Mouse (Mus musculus): ENCODE data around the gene Insl3. TPM values are rescaled to one million over a fixed set of nuclear protein-coding genes. Genes with fewer than 3 reads are reported as not detected.

Gene Insl3
- total and polyA plus RNA-seq, 3 experiments: 1.9 to 21.4 (median 9.8) TPM

DNA sequence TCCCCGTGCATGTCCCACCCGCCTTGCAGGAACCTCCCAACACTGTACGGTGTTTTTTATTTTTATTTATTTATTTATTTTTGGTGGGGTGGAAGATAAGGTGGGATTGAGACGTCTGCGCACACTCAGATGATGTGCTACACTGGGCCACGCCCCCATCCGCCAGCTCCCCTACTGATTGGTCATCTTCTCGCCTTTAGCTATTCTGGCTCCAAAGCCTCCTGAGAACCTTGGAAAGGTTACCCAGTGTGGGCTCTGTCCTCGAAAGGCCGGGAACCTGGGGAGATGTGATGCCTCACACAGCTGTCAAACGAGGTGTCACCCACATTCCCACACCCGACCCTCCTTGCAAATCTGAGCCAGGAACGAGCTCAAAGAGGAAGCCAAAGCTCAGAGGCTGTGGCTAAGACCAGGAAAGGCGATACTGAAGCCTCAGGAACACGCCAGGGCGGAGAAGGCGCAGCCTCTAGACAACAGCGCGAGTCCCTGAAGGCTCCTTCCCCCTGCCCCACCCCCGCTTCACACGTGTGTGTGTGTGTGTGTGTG, 39.3 kb downstream of the Insl3 start:
- Histone ChIP-seq H3K9ac (ENCODE audit: insufficient read depth, low read depth) (no peak overlapping the region), H3K4me1 (ENCODE audit: control insufficient read depth in 1 of 2, insufficient read depth in 2 of 2) (peaks cover 18 to 37% of the 10 kb centered on the region in 2 experiments), H3K27me3 (replicated peaks) (peaks cover 4% of the 10 kb centered on the region), H3K27ac (ENCODE audit: insufficient read depth, low read depth) (no peak overlapping the region), H3K4me2 (ENCODE audit: insufficient read depth, low read depth, poor library complexity, severe bottlenecking) (peak overlapping the region; percentile 49), H3K36me3 (replicated peaks in 1 of 2; ENCODE audit: control insufficient read depth in 1 of 2, insufficient read depth in 1 of 2, low read length in 1 of 2) (no peaks in the 10 kb centered on the region), H3K79me2 (replicated peaks; ENCODE audit: control insufficient read depth, extremely low read depth, insufficient read depth, poor library complexity, severe bottlenecking) (no peaks in the 10 kb centered on the region), H3K9me3 (replicated peaks; ENCODE audit: low read length) (no peaks in the 10 kb centered on the region), H3K4me3 (replicated peaks in 1 of 3; ENCODE audit: low read depth in 2 of 3, low read length in 2 of 3, poor library complexity in 1 of 3) (peak overlapping the region in 2 of 3 experiments; percentile 1 to 22)
- no peak for DNase-seq (ENCODE audit: extremely low read depth)
- TF ChIP-seq ZKSCAN1 (IDR thresholded peaks at IDR 0.05; ENCODE audit: borderline replicate concordance, low read depth, low read length) (no peak), PAX5 (IDR thresholded peaks at IDR 0.05; ENCODE audit: low read length) (no peak), MXI1 (IDR thresholded peaks at IDR 0.05; ENCODE audit: low read depth, low read length) (peak; percentile 72; the same call in 1 of the 2 replicates), SMC3 (IDR thresholded peaks at IDR 0.05; ENCODE audit: low read depth, low read length) (no peak), UBTF (IDR thresholded peaks at IDR 0.05; ENCODE audit: low read depth, low read length) (no peak), KAT2A (IDR thresholded peaks at IDR 0.05; ENCODE audit: insufficient replicate concordance, low read length) (no peak), MAX (IDR thresholded peaks at IDR 0.05; ENCODE audit: low read length) (0 out of 2 replicates have a peak, but pooled peaks have one; percentile 15), CTCF (conservative IDR thresholded peaks at IDR 0.05 in 1 of 2, IDR thresholded peaks at IDR 0.05 in 1 of 2; ENCODE audit: low read depth in 2 of 2, low read length in 2 of 2) (no peak), USF1 (IDR thresholded peaks at IDR 0.05; ENCODE audit: low read depth, low read length) (no peak), TCF12 (IDR thresholded peaks at IDR 0.05; ENCODE audit: low read depth, low read length) (no peak; the same call in 1 of the 2 replicates), POLR2AphosphoS2 (IDR thresholded peaks at IDR 0.05; ENCODE audit: low read depth, low read length) (no peak), ZMIZ1 (IDR thresholded peaks at IDR 0.05; ENCODE audit: low read depth, low read length) (no peak), USF2 (conservative IDR thresholded peaks at IDR 0.05; ENCODE audit: low read depth, low read length) (no peak), CHD2 (IDR thresholded peaks at IDR 0.05; ENCODE audit: low read length) (no peak), POLR2A (IDR thresholded peaks at IDR 0.05; ENCODE audit: low read depth, low read length) (no peak; the same call in 1 of the 2 replicates), ZNF384 (IDR thresholded peaks at IDR 0.05; ENCODE audit: low read depth, low read length) (no peak), JUN (IDR thresholded peaks at IDR 0.05; ENCODE audit: insufficient read depth, low read depth, low read length) (no peak), MAFK (IDR thresholded peaks at IDR 0.05; ENCODE audit: insufficient replicate concordance, low read length) (no peak), ZC3H11A (IDR thresholded peaks at IDR 0.05; ENCODE audit: low read depth, low read length) (no peak), BHLHE40 (IDR thresholded peaks at IDR 0.05; ENCODE audit: low read depth, low read length) (peak; percentile 49), NELFE (IDR thresholded peaks at IDR 0.05; ENCODE audit: low read depth, low read length) (no peak), MAZ (IDR thresholded peaks at IDR 0.05; ENCODE audit: low read depth, low read length) (no peak), JUND (conservative IDR thresholded peaks at IDR 0.05; ENCODE audit: low read depth, low read length) (no peak)
- dilution Hi-C loops (cut with MboI; ENCODE audit: extremely low pct_ligation_motif_present, extremely low pct_unique_long_range_greater_than_20kb, low sequenced_read_pairs): no loop called here
- in situ Hi-C loops (cut with MboI; ENCODE audit: low pct_ligation_motif_present, low pct_unique_long_range_greater_than_20kb, low sequenced_read_pairs): no loop called here
